Mouse (Mus musculus) liver, postnatal 0 days (tissue): Measurements from ENCODE around the gene 1600002K03Rik.

Source experiments
- CTCF ChIP-seq: sonication (generic); IDR thresholded peaks from 2 replicates; pipeline ENCODE4 v1.5.1; 2016; ENCODE audit warnings: antibody characterized with exemption, low read depth
- EP300 ChIP-seq: IDR thresholded peaks from 2 replicates; pipeline ENCODE4 v1.6.1; 2016; ENCODE audit warnings: antibody characterized with exemption, low read depth, mild to moderate bottlenecking

DNA sequence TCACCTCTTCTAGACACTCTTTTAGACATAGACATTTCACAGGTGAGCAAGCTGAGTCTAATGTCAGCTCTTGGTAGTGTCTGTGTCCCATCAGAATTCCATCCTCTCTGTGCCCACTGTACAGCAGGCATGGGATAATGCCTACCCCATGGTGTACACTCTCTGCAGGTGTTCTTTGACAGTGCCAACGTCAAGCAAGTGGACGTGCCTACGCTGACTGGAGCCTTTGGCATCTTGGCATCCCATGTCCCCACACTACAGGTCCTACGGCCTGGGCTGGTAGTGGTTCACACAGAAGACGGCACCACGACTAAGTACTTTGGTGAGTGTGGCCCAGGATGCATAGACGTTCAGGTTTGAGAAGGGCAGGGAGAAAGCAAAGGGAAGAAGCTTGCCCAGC lies 29.1 kb upstream of the 1600002K03Rik start:
- TF ChIP-seq EP300 (no peak), CTCF (no peak)
